Mouse (Mus musculus) midbrain, embryonic 11.5 days (tissue): ENCODE data around the gene Il9r. TPM values are rescaled to one million over a fixed set of nuclear protein-coding genes. Genes with fewer than 3 reads are reported as not detected.
A peak's percentile ranks its signal among the peaks of the same experiment; 100 is the strongest.

ENCODE experiments used
- ATAC-seq: fragments of 200-750 bp; cut with Nextera tagmentation; 2 replicates; pipeline ENCODE4 v1.8.0; 2017; ENCODE audit warnings: moderate TSS enrichment, moderate library complexity; ENCODE audit not compliant: low FRiP score
- DNase-seq: peaks from one replicate; pipeline ENCODE4 v3.0.0; 2015; ENCODE audit warnings: low spot score; ENCODE audit errors: missing footprints
- H3K27ac ChIP-seq: fragments of 300-500 bp; sonication (generic); 2 replicates; pipeline ENCODE4 v1.5.1; 2014; ENCODE audit warnings: low read depth, low read length
- H3K27me3 ChIP-seq: fragments of 300-500 bp; sonication (generic); 2 replicates; pipeline ENCODE4 v1.6.1; 2014; ENCODE audit warnings: mild to moderate bottlenecking, low read length, moderate library complexity, mixed read lengths; ENCODE audit not compliant: control insufficient read depth, insufficient read depth
- H3K36me3 ChIP-seq: fragments of 300-500 bp; sonication (generic); 2 replicates; pipeline ENCODE4 v1.6.1; 2014; ENCODE audit warnings: mild to moderate bottlenecking, low read length, moderate library complexity, mixed read lengths; ENCODE audit not compliant: control insufficient read depth, insufficient read depth
- H3K4me1 ChIP-seq: fragments of 300-500 bp; sonication (generic); 2 replicates; pipeline ENCODE4 v1.6.1; 2014; ENCODE audit warnings: low read length; ENCODE audit not compliant: control insufficient read depth, insufficient read depth
- H3K4me2 ChIP-seq: fragments of 300-500 bp; sonication (generic); 2 replicates; pipeline ENCODE4 v1.6.1; 2014; ENCODE audit warnings: mild to moderate bottlenecking, moderate library complexity
- H3K4me3 ChIP-seq: fragments of 300-500 bp; sonication (generic); 2 replicates; pipeline ENCODE4 v1.5.1; 2014; ENCODE audit warnings: low read depth, low read length
- H3K9ac ChIP-seq: fragments of 300-500 bp; sonication (generic); 2 replicates; pipeline ENCODE4 v1.6.1; 2014; ENCODE audit warnings: low read length
- H3K9me3 ChIP-seq: fragments of 300-500 bp; sonication (generic); 2 replicates; pipeline ENCODE4 v1.6.1; 2016; ENCODE audit warnings: low read length; ENCODE audit not compliant: control insufficient read depth
- WGBS: fragments of 180-500 bp; shearing (Covaris S2); extraction: QIAGEN DNeasy Blood & Tissue Kit; methylation state at CpG from one replicate; pipeline ENCODE4 v1.1.7; 2014; 5-methylcytosine and 5-hydroxymethylcytosine counted together
- polyA plus RNA-seq: library from polyadenylated mRNA; unstranded; fragments of >200 nt; fragmentation: Nextera tagmentation; extraction: Ambion mirVana; gene quantifications from 2 replicates; pipeline ENCODE4 v1.2.1, GENCODE M21; 2014

Il9r gene
- polyA plus RNA-seq, 1 experiment from 2014 or later = not detected

DNA sequence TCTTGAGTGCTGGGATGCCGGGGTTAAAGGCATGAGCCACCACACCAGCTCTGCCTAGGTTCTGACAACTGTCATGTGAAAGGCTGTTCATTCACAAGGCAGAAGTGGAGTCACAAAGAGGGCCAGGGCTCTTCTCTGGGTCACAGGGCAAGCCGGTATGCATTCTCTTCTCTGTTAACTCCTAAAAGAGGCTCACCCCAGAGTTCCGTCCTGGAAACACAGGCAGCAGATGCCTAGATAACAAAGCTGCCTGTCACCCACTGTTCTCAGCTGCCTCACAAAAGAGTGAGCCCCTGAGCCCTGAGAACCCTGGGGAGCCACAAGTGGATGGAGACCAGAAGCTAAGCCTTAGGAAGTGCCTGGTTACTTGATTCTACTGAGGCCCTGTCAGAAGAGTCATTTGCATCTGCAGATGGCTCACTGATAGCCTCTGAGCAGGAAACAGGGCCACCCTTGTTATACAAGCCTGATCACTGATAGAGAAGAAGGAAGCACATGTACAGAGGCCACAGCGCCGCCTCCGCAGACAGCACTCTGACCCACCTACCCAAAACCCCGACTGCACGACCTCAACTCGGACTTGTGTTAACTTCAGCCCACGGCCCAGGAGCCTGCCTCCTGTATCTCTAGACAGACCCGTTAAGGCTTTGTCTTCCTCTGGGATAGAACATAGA lies 4.1 kb downstream of the Il9r start:
- Histone ChIP-seq H3K4me2 (no peak overlapping the region), H3K4me3 (no peak overlapping the region), H3K27me3 (no peaks in the 10 kb centered on the region), H3K4me1 (no peaks in the 10 kb centered on the region), H3K9ac (no peak overlapping the region), H3K36me3 (no peaks in the 10 kb centered on the region), H3K27ac (no peak overlapping the region), H3K9me3 (no peaks in the 10 kb centered on the region)
- DNase-seq = peak; percentile 69
- 31% methylated on average over 11 of the region's 11 CpGs for WGBS
- no peak; the same call in 1 of the 2 replicates for ATAC-seq

- no peak for ATAC-seq
- H3K9me3 ChIP-seq = no peaks in the 10 kb centered on the region
- no peak for DNase-seq
- WGBS = 81% methylated on average over 5 of the region's 5 CpGs
- no peak overlapping the region for H3K27ac ChIP-seq
- H3K36me3 ChIP-seq = no peaks in the 10 kb centered on the region
- no peaks in the 10 kb centered on the region for H3K27me3 ChIP-seq
- H3K4me2 ChIP-seq = no peak overlapping the region
- no peaks in the 10 kb centered on the region for H3K4me1 ChIP-seq
- H3K4me3 ChIP-seq = no peak overlapping the region
- H3K9ac ChIP-seq = no peak overlapping the region
Measured at GRCm38 (mm10) chr11:32194626-32195025, 5.5 kb downstream of the Il9r start.

DNA sequence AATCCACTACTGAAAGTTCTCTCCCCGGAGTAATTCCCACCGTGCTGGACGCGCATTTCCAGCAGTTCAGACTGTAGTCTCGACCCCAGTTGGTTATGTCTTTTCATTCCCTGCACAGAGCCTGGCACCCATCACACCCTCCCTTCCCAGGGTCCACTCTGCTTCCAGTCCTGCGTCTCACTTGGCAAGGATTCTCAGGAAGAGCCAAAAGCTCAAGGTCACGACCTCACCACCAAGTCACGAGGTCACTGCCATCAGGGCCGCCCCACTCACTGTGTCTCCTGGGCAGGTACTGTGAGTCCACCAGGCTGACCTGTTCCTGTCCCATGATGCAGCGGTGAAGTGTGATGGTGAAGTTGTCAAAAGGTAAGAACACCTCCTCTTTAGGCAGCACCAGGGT lies 6.0 kb downstream of the Il9r start:
- DNase-seq = peak; percentile 49
- 87% methylated on average over 10 of the region's 10 CpGs for WGBS

GRCm38 (mm10) chr11:32193156-32193555 lies 6.9 kb downstream of the Il9r start:
- 94% methylated on average over 10 of the region's 10 CpGs for WGBS
- ATAC-seq = no peak

More for the DNA sequence above, 6.0 kb downstream of the Il9r start:
- H3K4me3 ChIP-seq = no peak overlapping the region
- no peaks in the 10 kb centered on the region for H3K36me3 ChIP-seq
- no peak overlapping the region for H3K27ac ChIP-seq
- no peak overlapping the region for H3K4me2 ChIP-seq
- no peaks in the 10 kb centered on the region for H3K27me3 ChIP-seq
- no peak overlapping the region for H3K9ac ChIP-seq
- no peak for ATAC-seq
- no peaks in the 10 kb centered on the region for H3K4me1 ChIP-seq
- H3K9me3 ChIP-seq = no peaks in the 10 kb centered on the region

GRCm38 (mm10) chr11:32190603-32191110 lies 9.4 kb downstream of the Il9r start:
- Histone ChIP-seq H3K4me1 (no peaks in the 10 kb centered on the region), H3K4me2 (no peak overlapping the region), H3K36me3 (no peaks in the 10 kb centered on the region), H3K27me3 (no peaks in the 10 kb centered on the region), H3K9ac (no peak overlapping the region), H3K27ac (no peak overlapping the region), H3K9me3 (no peaks in the 10 kb centered on the region), H3K4me3 (no peak overlapping the region)
- peak; percentile 81 for DNase-seq
- WGBS = 77% methylated on average over 13 of the region's 13 CpGs
- ATAC-seq = no peak

More at GRCm38 (mm10) chr11:32193156-32193555, 6.9 kb downstream of the Il9r start:
- Histone ChIP-seq H3K4me2 (no peak overlapping the region), H3K4me3 (no peak overlapping the region), H3K36me3 (no peaks in the 10 kb centered on the region), H3K4me1 (no peaks in the 10 kb centered on the region), H3K9me3 (no peaks in the 10 kb centered on the region), H3K27me3 (no peaks in the 10 kb centered on the region), H3K27ac (no peak overlapping the region), H3K9ac (no peak overlapping the region)
- peak; percentile 31 for DNase-seq

GRCm38 (mm10) chr11:32190119-32190518 lies 10.0 kb downstream of the Il9r start:
- no peaks in the 10 kb centered on the region for H3K4me1 ChIP-seq
- no peak overlapping the region for H3K27ac ChIP-seq
- H3K9ac ChIP-seq = no peak overlapping the region
- 79% methylated on average over 9 of the region's 9 CpGs for WGBS
- peak; percentile 39 for DNase-seq
- ATAC-seq = no peak
- no peaks in the 10 kb centered on the region for H3K36me3 ChIP-seq
- no peak overlapping the region for H3K4me3 ChIP-seq
- H3K4me2 ChIP-seq = no peak overlapping the region
- no peaks in the 10 kb centered on the region for H3K9me3 ChIP-seq
- H3K27me3 ChIP-seq = no peaks in the 10 kb centered on the region

GRCm38 (mm10) chr11:32189434-32189833 lies 10.6 kb downstream of the Il9r start:
- no peak for ATAC-seq
- Histone ChIP-seq H3K27ac (no peak overlapping the region), H3K27me3 (no peaks in the 10 kb centered on the region), H3K36me3 (no peaks in the 10 kb centered on the region), H3K4me1 (no peaks in the 10 kb centered on the region), H3K9me3 (no peaks in the 10 kb centered on the region), H3K4me3 (no peak overlapping the region), H3K9ac (no peak overlapping the region), H3K4me2 (no peak overlapping the region)
- peak; percentile 45 for DNase-seq
- WGBS = 69% methylated on average over 5 of the region's 5 CpGs

- peak; percentile 65 for DNase-seq
- WGBS = 85% methylated on average over 12 of the region's 12 CpGs
- Histone ChIP-seq H3K4me2 (no peak overlapping the region), H3K27me3 (no peaks in the 10 kb centered on the region), H3K4me3 (no peak overlapping the region), H3K36me3 (no peaks in the 10 kb centered on the region), H3K27ac (no peak overlapping the region), H3K9me3 (no peaks in the 10 kb centered on the region), H3K9ac (no peak overlapping the region), H3K4me1 (no peaks in the 10 kb centered on the region)
- ATAC-seq = no peak
Measured at GRCm38 (mm10) chr11:32188881-32189280, 11.2 kb downstream of the Il9r start.

DNA sequence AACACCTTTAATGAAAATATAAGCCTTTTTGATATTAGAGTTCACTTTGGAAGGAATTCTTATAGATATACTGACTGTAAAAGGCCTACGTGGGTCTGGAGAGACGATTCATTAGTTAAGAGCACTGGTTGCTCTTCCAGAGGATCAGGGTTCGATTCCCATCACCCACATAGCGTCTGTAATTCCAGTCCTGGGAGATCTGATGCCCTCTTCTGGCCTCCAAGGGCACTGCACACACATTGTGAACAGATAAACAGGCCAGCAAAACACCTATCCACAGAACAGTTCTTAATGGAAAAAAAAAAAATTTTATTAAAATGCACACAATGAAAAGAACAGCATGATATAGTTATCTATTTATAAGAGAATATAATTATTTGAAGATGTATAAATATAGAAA lies 12.8 kb downstream of the Il9r start:
- DNase-seq (peak; percentile 45), ATAC-seq (no peak)
- Histone ChIP-seq H3K27ac (no peak overlapping the region), H3K36me3 (no peaks in the 10 kb centered on the region), H3K4me3 (no peak overlapping the region), H3K9ac (no peak overlapping the region), H3K27me3 (no peaks in the 10 kb centered on the region), H3K4me1 (no peaks in the 10 kb centered on the region), H3K4me2 (no peak overlapping the region), H3K9me3 (no peaks in the 10 kb centered on the region)
- 91% methylated on average over 4 of the region's 4 CpGs for WGBS
